Mouse (Mus musculus) forebrain, postnatal 0 days (tissue): ENCODE results near the gene Tmed1. TPM values are rescaled to one million over a fixed set of nuclear protein-coding genes. Genes with fewer than 3 reads are reported as not detected.
"Not testable (repeated sequence)": the region's sequence is repeated elsewhere in the genome, so short reads cannot be mapped to it uniquely, and the experiment has no call there.

Experiments
- ATAC-seq: fragments of 200-750 bp; cut with Nextera tagmentation; 2 replicates; pipeline ENCODE4 v1.8.0; 2017; ENCODE audit warnings: mild to moderate bottlenecking, moderate library complexity
- DNase-seq: peaks from one replicate; pipeline ENCODE4 v3.0.0-alpha.2; 2015
- H3K27ac ChIP-seq: fragments of 300-500 bp; sonication (generic); 2 replicates; pipeline ENCODE4 v1.5.1; 2014; ENCODE audit warnings: low read depth, mild to moderate bottlenecking, antibody characterized with exemption, low read length, moderate library complexity, mixed read lengths
- H3K27me3 ChIP-seq: fragments of 300-500 bp; sonication (generic); 2 replicates; pipeline ENCODE4 v1.6.1; 2014; ENCODE audit warnings: mild to moderate bottlenecking, low read length, mixed read lengths; ENCODE audit not compliant: insufficient read depth
- H3K36me3 ChIP-seq: fragments of 300-500 bp; sonication (generic); 2 replicates; pipeline ENCODE4 v1.6.1; 2014; ENCODE audit warnings: mild to moderate bottlenecking, moderate library complexity; ENCODE audit not compliant: insufficient read depth
- H3K4me1 ChIP-seq: fragments of 300-500 bp; sonication (generic); 2 replicates; pipeline ENCODE4 v1.6.1; 2014; ENCODE audit warnings: antibody characterized with exemption; ENCODE audit not compliant: insufficient read depth
- H3K4me2 ChIP-seq: fragments of 300-500 bp; sonication (generic); 2 replicates; pipeline ENCODE4 v1.6.1; 2014; ENCODE audit warnings: low read depth, mild to moderate bottlenecking, moderate library complexity
- H3K4me3 ChIP-seq: fragments of 300-500 bp; sonication (generic); 2 replicates; pipeline ENCODE4 v1.5.1; 2014; ENCODE audit warnings: low read depth, low read length, mixed read lengths
- H3K9ac ChIP-seq: fragments of 300-500 bp; sonication (generic); 2 replicates; pipeline ENCODE4 v1.6.1; 2014; ENCODE audit warnings: mild to moderate bottlenecking
- H3K9me3 ChIP-seq: fragments of 300-500 bp; sonication (generic); 2 replicates; pipeline ENCODE4 v1.6.1; 2016; ENCODE audit warnings: low read length
- CTCF ChIP-seq: sonication (generic); IDR thresholded peaks from 2 replicates; pipeline ENCODE4 v1.5.1; 2016; ENCODE audit warnings: antibody characterized with exemption, control low read depth, low read depth
- WGBS: fragments of 180-500 bp; shearing (Covaris S2); extraction: QIAGEN DNeasy Blood & Tissue Kit; methylation state at CpG from one replicate; pipeline ENCODE4 v1.1.7; 2014; 5-methylcytosine and 5-hydroxymethylcytosine counted together
- polyA plus RNA-seq: library from polyadenylated mRNA; unstranded; fragments of >200 nt; fragmentation: Nextera tagmentation; extraction: Ambion mirVana; gene quantifications from 2 replicates; pipeline ENCODE4 v1.2.1, GENCODE M21; 2015
- total RNA-seq: library from RNA; depleted of rRNA; stranded (reverse); fragments of >200 nt; gene quantifications from 2 replicates; pipeline ENCODE4 v1.2.3, GENCODE M21; 2014

Tmed1 gene
- total and polyA plus RNA-seq, 2 experiments from 2014 or later: 44.2 to 51.9 TPM

- H3K4me3 ChIP-seq: no peak overlapping the region
- no peak for DNase-seq
- H3K4me1 ChIP-seq: no peaks in the 10 kb centered on the region
- H3K4me2 ChIP-seq: no peak overlapping the region
- peaks cover 37% of the 10 kb centered on the region for H3K36me3 ChIP-seq
- H3K9ac ChIP-seq: no peak overlapping the region
- ATAC-seq: no peak
- 86% methylated on average over 17 of the region's 19 CpGs for WGBS
- TF ChIP-seq CTCF: no peak
- H3K27me3 ChIP-seq: no peaks in the 10 kb centered on the region
- H3K27ac ChIP-seq: no peak overlapping the region
- H3K9me3 ChIP-seq: no peaks in the 10 kb centered on the region
These were observed 13.6 kb downstream of the Tmed1 start for GRCm38 (mm10) chr9:21496308-21497049.

GRCm38 (mm10) chr9:21494726-21495125, 15.3 kb downstream of the Tmed1 start:
- no peaks in the 10 kb centered on the region for H3K9me3 ChIP-seq
- no peak overlapping the region for H3K9ac ChIP-seq
- DNase-seq (no peak), ATAC-seq (no peak)
- H3K27ac ChIP-seq: no peak overlapping the region
- 89% methylated on average over 9 of the region's 9 CpGs for WGBS
- TF ChIP-seq CTCF: no peak
- H3K4me2 ChIP-seq: no peak overlapping the region
- H3K36me3 ChIP-seq: peaks cover 38% of the 10 kb centered on the region
- no peak overlapping the region for H3K4me3 ChIP-seq
- no peaks in the 10 kb centered on the region for H3K4me1 ChIP-seq
- H3K27me3 ChIP-seq: no peaks in the 10 kb centered on the region

DNA sequence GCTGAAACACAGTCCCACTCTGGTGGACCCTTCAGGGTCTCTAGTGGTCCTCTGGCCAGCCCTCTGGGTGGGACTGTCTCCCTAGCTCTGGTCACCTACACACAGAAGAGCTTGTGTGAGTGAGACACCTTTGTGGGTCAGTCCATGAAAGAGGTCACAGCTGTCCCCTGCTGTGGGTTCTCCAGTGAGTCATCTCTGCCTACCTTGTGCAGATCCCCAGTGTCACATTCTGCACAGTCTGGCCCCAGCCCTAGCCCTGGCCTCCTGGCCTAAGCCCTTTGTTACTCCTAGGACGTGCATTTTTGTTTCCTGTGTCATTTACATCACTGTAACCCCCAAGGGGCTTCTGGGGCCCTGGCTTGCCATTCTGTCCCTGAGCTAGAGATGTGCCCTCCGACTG, 16.1 kb downstream of the Tmed1 start:
- Histone ChIP-seq H3K4me2 (no peak overlapping the region), H3K4me3 (no peak overlapping the region), H3K36me3 (peaks cover 38% of the 10 kb centered on the region), H3K27ac (no peak overlapping the region), H3K4me1 (no peaks in the 10 kb centered on the region), H3K9ac (no peak overlapping the region), H3K9me3 (no peaks in the 10 kb centered on the region), H3K27me3 (no peaks in the 10 kb centered on the region)
- DNase-seq (no peak), ATAC-seq (no peak)
- 63% methylated on average over 2 of the region's 2 CpGs for WGBS
- TF ChIP-seq CTCF: no peak

- no peak overlapping the region for H3K4me3 ChIP-seq
- no peaks in the 10 kb centered on the region for H3K27me3 ChIP-seq
- H3K4me2 ChIP-seq: no peak overlapping the region
- H3K4me1 ChIP-seq: no peaks in the 10 kb centered on the region
- no peak overlapping the region for H3K27ac ChIP-seq
- ATAC-seq (no peak), DNase-seq (no peak)
- no peak overlapping the region for H3K9ac ChIP-seq
- peaks cover 41% of the 10 kb centered on the region for H3K36me3 ChIP-seq
- H3K9me3 ChIP-seq: no peaks in the 10 kb centered on the region
- no peak for TF ChIP-seq CTCF
- WGBS: 95% methylated on average over 9 of the region's 9 CpGs
These were observed 19.4 kb downstream of the Tmed1 start for GRCm38 (mm10) chr9:21490696-21491095.

- not testable (repeated sequence) for H3K9ac ChIP-seq, H3K27me3 ChIP-seq, ATAC-seq, H3K4me3 ChIP-seq, H3K9me3 ChIP-seq, H3K4me2 ChIP-seq, H3K27ac ChIP-seq, DNase-seq, H3K4me1 ChIP-seq
- peaks cover 62% of the 10 kb centered on the region for H3K36me3 ChIP-seq
- 98% methylated on average over 1 of the region's 2 CpGs for WGBS
These were observed 21.8 kb downstream of the Tmed1 start for GRCm38 (mm10) chr9:21488246-21488645.

DNA sequence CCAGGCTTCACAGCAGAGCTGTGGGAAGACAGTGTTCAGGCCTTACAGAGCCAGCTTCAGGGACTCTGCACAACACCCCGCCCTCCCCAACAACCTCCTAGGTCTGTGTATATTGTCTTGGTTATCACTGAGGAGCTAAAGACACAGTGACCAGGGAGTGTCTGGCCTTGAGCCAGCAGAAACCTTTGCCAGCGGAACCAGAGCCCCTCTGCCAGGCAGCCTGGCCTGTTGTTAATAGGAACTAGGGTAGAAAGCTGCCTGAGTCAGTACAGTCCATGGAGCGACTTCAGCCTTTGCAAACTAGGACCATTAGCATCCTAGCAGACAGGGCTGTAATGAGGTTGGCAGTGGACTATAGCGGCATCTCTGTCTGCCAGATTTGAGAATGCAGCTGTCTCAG, 26.0 kb downstream of the Tmed1 start:
- no peaks in the 10 kb centered on the region for H3K9me3 ChIP-seq
- no peak overlapping the region for H3K4me2 ChIP-seq
- no peak overlapping the region for H3K27ac ChIP-seq
- no peak overlapping the region for H3K9ac ChIP-seq
- ATAC-seq (peak; percentile 8; the same call in 1 of the 2 replicates), DNase-seq (no peak)
- 65% methylated on average over 4 of the region's 4 CpGs for WGBS
- H3K27me3 ChIP-seq: no peaks in the 10 kb centered on the region
- H3K36me3 ChIP-seq: peaks cover 76% of the 10 kb centered on the region
- no peak for TF ChIP-seq CTCF
- no peaks in the 10 kb centered on the region for H3K4me1 ChIP-seq
- H3K4me3 ChIP-seq: no peak overlapping the region

- WGBS: 97% methylated on average over 6 of the region's 6 CpGs
- no peak overlapping the region for H3K4me2 ChIP-seq
- H3K27ac ChIP-seq: no peak overlapping the region
- no peak overlapping the region for H3K4me3 ChIP-seq
- no peaks in the 10 kb centered on the region for H3K9me3 ChIP-seq
- no peak overlapping the region for H3K9ac ChIP-seq
- DNase-seq (no peak), ATAC-seq (no peak)
- peak; percentile 43 for TF ChIP-seq CTCF
- no peaks in the 10 kb centered on the region for H3K27me3 ChIP-seq
- peaks cover 90% of the 10 kb centered on the region for H3K36me3 ChIP-seq
- H3K4me1 ChIP-seq: no peaks in the 10 kb centered on the region
These were observed 32.3 kb downstream of the Tmed1 start for GRCm38 (mm10) chr9:21477707-21478106.
